18 mouse cellular contexts compared by ENCODE assay signal in genomic region chr7:91525859-91526258, GRCm38 (mm10).
"Had no signal": no experiment of that assay in that cellular context is flagged by ENCODE, and none has a peak within 500 bp of the region (broad histone marks: within the 10 kb centered on the region; RNA-seq: fewer than 3 reads in every experiment).

No protein-coding gene starts in this region.

- DNase-seq: kidney, adult 11 months; kidney, adult 8-10 months; kidney, postnatal 10 days; kidney, postnatal 36 days; layer of hippocampus, adult 9-11 months; liver; lung, adult 18-20 months; lung, postnatal 14 days; lung, postnatal 4 days; thymus, adult 18-20 months; thymus, postnatal 4 days had no signal

- H3K4me2 ChIP-seq: intestine, embryonic 15.5 days; kidney, embryonic 15.5 days; liver, embryonic 12.5 days; liver, embryonic 15.5 days; midbrain, embryonic 12.5 days; neural tube, embryonic 12.5 days had no signal

- H3K27me3 ChIP-seq: intestine, embryonic 15.5 days; kidney, embryonic 15.5 days; liver, embryonic 12.5 days; liver, embryonic 15.5 days; midbrain, embryonic 12.5 days; neural tube, embryonic 12.5 days had no signal

- H3K36me3 ChIP-seq: intestine, embryonic 15.5 days; kidney, embryonic 15.5 days; liver, embryonic 12.5 days; liver, embryonic 15.5 days; midbrain, embryonic 12.5 days; neural tube, embryonic 12.5 days had no signal

- H3K4me1 ChIP-seq: intestine, embryonic 15.5 days; kidney, embryonic 15.5 days; liver, embryonic 12.5 days; liver, embryonic 15.5 days; midbrain, embryonic 12.5 days; neural tube, embryonic 12.5 days had no signal

- H3K9ac ChIP-seq: intestine, embryonic 15.5 days; kidney, embryonic 15.5 days; liver, embryonic 12.5 days; liver, embryonic 15.5 days; midbrain, embryonic 12.5 days; neural tube, embryonic 12.5 days had no signal

- H3K27ac ChIP-seq: intestine, embryonic 15.5 days; kidney, embryonic 15.5 days; liver, embryonic 12.5 days; liver, embryonic 15.5 days; midbrain, embryonic 12.5 days; neural tube, embryonic 12.5 days had no signal

- H3K9me3 ChIP-seq: intestine, embryonic 15.5 days; kidney, embryonic 15.5 days; liver, embryonic 12.5 days; liver, embryonic 15.5 days; midbrain, embryonic 12.5 days; neural tube, embryonic 12.5 days had no signal

- ATAC-seq: intestine, embryonic 15.5 days; liver, embryonic 12.5 days; midbrain, embryonic 16.5 days had no signal

- H3K4me3 ChIP-seq: intestine, embryonic 15.5 days; kidney, embryonic 15.5 days; liver, embryonic 12.5 days; liver, embryonic 15.5 days; midbrain, embryonic 12.5 days; neural tube, embryonic 12.5 days had no signal
